Mouse (Mus musculus) CD8-positive naive resting alpha-beta T cell, adult 2 months (primary cell): Measurements from ENCODE around the gene Larp6.

Experiments
- DNase-seq, 2 experiments: peaks; one replicate each; pipeline ENCODE4 v3.0.0; 2022; ENCODE audit warnings: low read depth in 2 of 2, low spot score in 2 of 2

The Larp6 gene

DNA sequence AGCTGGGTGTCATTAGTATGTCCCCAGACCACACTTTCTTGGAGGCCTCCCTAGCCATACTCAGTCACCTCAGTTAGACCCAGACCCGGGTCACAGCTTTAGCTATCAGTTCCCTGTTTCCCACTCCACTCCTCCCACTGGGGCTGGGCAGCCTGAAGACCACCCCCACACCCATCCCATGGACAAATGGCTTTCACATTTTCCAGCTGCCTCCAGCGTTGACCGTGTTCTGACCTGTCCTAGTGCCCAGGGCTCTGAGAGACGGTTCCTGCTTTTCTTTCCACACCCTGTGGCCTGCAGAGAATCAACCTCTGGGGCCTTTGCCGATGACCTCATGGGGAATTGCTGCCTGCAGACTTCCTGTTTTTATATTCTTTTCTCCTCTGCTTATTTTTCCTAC is 45.0 kb downstream of the Larp6 start:
- DNase-seq = no peak

DNA sequence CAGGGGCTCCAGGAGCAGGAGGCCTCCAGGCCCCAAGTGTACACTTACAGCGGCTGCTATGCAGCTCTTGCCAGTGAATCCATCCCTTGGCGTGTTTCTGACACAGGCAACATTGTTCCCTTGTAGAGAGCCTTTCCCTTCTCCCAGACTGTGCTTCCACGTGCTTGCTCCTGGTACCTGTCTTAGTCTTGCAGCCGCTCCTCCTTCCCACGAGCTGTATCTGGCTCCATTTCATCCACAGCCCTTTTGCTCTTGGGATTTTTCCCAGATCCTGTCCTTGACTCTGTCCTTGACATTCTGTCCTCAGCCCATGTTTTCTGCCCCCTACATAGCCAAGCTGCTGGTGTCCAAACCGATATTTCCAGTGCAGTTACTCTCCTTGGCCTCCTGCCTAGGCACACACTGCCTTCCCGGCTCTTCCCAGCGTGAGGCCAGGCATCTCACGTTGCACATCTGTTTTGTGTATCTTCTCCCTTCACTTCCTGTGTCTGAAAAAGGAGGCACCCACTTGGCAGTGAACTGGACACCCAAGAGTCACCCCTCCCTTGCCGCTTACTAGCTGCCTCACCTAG is 46.7 kb downstream of the Larp6 start:
- no peak for DNase-seq

DNA sequence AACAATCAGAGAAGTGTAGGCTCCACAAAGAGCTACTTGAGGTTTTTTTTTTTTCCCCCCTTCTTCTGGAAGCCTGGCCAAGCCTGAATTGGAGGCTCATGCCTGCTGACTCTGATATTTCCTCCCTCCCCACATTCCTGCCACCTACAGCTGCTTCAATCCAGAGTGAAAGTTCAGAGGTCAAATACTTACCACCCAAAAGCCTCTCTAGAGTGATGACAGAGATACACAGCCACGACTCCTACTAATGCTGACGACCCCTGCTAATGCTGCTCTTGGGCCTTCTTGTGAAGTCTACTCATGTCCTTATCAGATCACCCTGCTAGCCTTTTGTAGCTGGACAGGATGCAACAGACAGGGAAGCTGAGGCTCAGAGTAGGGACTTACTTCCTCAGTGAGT is 52.4 kb downstream of the Larp6 start:
- no peak for DNase-seq

DNA sequence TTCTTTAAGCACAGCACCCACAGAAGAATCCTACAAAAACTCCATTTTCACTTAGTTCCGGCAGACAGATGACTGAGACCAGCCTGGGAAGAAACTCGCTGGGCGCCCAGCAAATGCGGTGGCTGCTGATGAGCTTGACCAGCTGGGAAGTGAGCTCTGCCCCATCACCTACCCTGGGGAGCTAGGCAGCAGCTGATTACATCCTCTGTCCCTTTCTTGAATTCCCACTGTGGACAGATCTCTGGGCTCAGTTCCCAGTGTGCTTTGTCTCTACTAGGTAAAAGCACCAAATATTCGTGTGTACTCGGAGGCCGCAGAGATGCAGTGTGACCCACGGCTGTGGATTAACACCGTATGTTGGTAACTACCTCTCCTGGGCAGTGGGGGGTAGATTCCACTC is 55.6 kb downstream of the Larp6 start:
- no peak for DNase-seq

GRCm38 (mm10) chr9:60769711-60770111 is 56.9 kb downstream of the Larp6 start:
- no peak for DNase-seq

GRCm38 (mm10) chr9:60773713-60774112 is 60.9 kb downstream of the Larp6 start:
- no peak for DNase-seq

GRCm38 (mm10) chr9:60776899-60777298 is 64.1 kb downstream of the Larp6 start:
- no peak for DNase-seq

DNA sequence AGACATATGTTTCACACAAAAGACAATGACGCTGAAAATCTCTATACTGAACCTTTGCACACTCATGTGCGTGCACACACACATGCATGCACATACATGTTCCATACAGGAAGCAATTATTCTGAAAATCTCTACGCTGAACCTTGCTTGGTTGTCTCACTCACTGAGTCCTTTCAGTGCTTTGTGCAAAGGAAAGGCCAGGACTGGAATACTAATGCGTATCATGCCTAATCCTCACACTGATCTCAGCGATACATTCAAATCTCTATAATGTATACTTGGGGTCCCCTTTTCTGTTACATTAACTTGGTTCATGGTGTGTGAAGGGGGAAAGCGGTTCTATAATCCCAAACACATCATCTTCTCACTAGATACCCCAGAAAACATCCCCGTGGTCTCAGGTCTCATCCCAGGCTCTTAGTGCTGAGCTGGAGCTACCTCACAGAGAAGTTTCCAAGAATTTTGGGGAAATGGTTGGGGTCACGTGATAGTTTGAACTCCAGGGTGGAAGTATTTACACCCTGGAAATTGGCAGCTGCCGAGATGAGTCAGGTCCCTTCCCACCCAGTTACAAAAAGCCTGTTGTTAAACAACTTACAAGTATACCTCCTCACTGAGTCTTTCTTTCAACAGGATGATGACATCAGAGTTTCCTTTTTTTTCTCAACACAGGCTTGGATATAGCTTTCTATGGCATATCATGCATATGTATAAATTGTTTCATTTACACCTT is 69.4 kb downstream of the Larp6 start:
- no peak for DNase-seq

DNA sequence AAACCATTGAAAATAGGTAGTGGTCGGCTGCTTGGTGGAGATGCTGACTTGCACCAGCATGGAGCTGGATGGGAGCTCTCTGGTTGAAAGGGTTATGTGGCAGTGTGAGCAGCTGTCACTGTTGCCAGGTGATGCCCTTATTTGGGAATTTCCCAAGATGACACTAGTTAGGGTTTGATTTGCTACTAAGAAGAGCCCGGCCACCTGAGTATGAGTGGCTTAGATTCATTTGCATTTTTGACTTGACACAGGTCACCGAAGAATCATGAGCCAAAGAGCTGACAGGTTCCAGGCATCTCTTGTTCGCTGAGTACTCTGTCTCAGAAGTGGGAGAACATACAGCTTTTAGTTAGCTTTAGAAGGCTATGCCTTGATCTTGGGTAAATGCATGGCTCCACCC is 72.3 kb downstream of the Larp6 start:
- no peak for DNase-seq

GRCm38 (mm10) chr9:60787517-60788110 is 74.8 kb downstream of the Larp6 start:
- no peak for DNase-seq
